Mouse (Mus musculus): ENCODE results near the gene Ptch1. TPM values are rescaled to one million over a fixed set of nuclear protein-coding genes. Genes with fewer than 3 reads are reported as not detected.

The Ptch1 gene
- total RNA-seq (2023) = 1 to 10 TPM; 2.8 to 4.5 TPM

DNA sequence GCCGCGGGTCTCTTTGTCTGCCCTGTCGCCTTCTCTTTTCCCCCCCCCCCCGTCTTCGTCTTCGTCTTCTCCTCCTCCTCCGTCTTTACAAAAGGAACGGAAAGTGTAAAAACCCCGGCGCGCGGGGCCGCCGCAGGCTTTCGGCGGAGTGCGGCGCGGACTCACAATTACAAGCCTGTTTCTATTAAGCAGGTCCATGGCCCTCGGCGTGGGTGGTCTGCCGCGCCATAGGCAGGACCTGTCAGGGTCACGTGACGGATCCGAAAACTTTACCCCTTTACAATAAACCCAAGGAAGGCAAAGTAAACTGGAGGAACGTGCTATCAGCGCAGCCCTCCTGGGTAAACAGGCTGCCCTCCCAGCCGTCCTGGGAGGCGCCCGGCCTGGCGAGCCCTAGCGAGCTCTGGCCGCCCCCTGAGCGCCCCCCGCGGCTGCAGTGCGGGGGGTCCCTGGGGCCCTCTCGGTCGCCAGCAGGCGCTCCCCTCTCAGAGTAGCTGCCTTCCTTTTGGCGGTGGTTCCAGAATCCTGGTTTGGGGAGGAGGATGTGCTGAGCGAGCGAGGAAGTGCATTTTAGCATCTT lies at the start of gene Ptch1:
Gene Ptch1, minus strand, starts transcription at position 343 of the 580 bp plus-strand sequence.

DNA sequence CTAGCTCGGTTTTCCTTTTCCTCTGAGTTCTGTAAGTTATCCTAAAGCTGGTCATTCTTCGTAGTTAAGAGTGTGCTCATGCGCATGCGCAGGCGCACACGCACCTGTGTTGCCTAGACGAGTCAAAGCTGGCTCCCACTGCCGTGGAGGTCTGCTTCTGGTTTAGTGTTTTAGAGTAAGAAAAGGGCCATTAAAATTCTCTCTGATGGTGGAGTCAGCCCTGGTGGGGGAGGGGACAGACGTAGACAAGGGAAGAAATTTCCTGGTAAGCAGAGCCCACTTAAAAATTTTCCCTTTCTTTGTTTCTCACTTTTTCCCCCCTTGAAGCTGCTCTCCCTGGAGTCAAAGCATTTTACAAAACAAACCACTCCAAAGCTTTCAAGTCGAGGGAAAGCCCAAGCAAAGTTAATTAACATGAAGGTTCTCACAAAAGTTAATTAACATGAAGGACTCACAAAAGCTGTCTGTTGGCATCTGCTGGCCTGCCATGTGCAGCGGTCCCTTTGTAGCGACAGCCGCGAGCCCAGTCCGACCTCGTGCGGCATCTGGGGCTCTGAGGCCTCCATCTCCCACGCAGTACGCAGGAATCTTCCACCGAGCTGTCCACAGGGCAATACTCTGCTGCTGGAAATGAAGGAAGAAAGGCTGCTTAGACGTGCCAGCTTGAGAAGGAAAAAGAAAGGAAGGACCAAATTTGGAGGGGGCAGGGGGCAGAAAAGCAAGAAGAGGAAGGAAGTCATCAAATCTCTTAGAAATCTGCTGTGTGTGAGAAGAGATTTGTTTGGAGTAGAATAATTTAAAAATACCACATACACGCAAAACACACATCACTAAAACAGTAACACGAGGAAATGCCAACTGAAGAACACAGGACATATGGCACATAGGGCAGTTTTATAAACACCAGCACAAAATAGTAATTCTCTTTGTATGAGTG lies 76.5 kb downstream of the Ptch1 start, which contains the start of gene Fancc:
Gene Fancc, minus strand, starts transcription at position 633 of the 937 bp plus-strand sequence.

Other genes with a start within 250 kb of the Ptch1 start
- 10 to 100 TPM in 1 of 2 experiments, 1 to 10 TPM in 1; 10.0 to 10.9 TPM for gene Fancc, start 76.3 kb downstream of the Ptch1 start, total RNA-seq (2023)
- 10 to 100 TPM in 1 of 2 experiments, 1 to 10 TPM in 1; 9.9 to 11.7 TPM for gene Ercc6l2, start 241.6 kb upstream of the Ptch1 start, total RNA-seq (2023)